Mouse (Mus musculus): Measurements from ENCODE around the gene Arhgef12. TPM values are rescaled to one million over a fixed set of nuclear protein-coding genes. Genes with fewer than 3 reads are reported as not detected.

Gene Arhgef12
- polyA plus RNA-seq, 1 experiment = 7.1 TPM

GRCm38 (mm10) chr9:43071741-43072140 is 35.3 kb downstream of the Arhgef12 start:
- Histone ChIP-seq H3K4me1 (replicated peaks; ENCODE audit: control insufficient read depth, insufficient read depth, low read length) (no peaks in the 10 kb centered on the region), H3K27ac (ENCODE audit: control insufficient read depth, insufficient read depth, low read length) (no peak overlapping the region), H3K4me3 (ENCODE audit: control insufficient read depth, insufficient read depth, low read length) (no peak overlapping the region), H3K36me3 (ENCODE audit: control insufficient read depth, insufficient read depth, low read length) (no peaks in the 10 kb centered on the region), H3K27me3 (ENCODE audit: control insufficient read depth, insufficient read depth, low read length) (no peaks in the 10 kb centered on the region; the same call in 1 of the 2 replicates)
- no peak for DNase-seq
- WGBS = 86% methylated on average over 2 of the region's 2 CpGs
- TF ChIP-seq POLR2A (IDR thresholded peaks at IDR 0.05; ENCODE audit: control insufficient read depth, extremely low read depth, insufficient read depth, low read length, poor library complexity) (no peak), CTCF (IDR thresholded peaks at IDR 0.05; ENCODE audit: borderline replicate concordance, control insufficient read depth, extremely low read depth, insufficient read depth, low read length, poor library complexity) (no peak)

DNA sequence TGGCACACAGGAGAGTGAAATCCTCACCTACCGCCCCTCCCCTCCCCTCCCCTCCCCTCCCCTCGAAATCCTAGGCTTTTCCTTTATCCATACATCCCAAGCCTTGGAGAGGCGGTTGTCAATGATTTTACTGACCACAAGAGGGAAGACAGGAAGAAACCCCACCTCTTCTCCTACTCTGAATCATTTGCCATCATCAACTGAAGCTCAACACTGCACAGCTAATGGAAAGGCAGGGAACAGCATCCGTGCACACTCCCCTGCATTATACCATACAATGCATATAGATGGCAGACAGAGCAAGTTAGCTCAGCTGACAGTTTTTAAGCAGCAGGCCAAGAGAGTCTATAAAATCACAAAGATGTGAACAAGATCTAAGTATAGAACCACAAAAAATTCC is 35.9 kb downstream of the Arhgef12 start:
- Histone ChIP-seq H3K27ac (ENCODE audit: control insufficient read depth, insufficient read depth, low read length) (no peak overlapping the region), H3K36me3 (ENCODE audit: control insufficient read depth, insufficient read depth, low read length) (no peaks in the 10 kb centered on the region), H3K27me3 (ENCODE audit: control insufficient read depth, insufficient read depth, low read length) (no peaks in the 10 kb centered on the region; the same call in 1 of the 2 replicates), H3K4me1 (replicated peaks; ENCODE audit: control insufficient read depth, insufficient read depth, low read length) (no peaks in the 10 kb centered on the region), H3K4me3 (ENCODE audit: control insufficient read depth, insufficient read depth, low read length) (no peak overlapping the region)
- TF ChIP-seq POLR2A (IDR thresholded peaks at IDR 0.05; ENCODE audit: control insufficient read depth, extremely low read depth, insufficient read depth, low read length, poor library complexity) (no peak), CTCF (IDR thresholded peaks at IDR 0.05; ENCODE audit: borderline replicate concordance, control insufficient read depth, extremely low read depth, insufficient read depth, low read length, poor library complexity) (no peak)
- 67% methylated on average over 4 of the region's 4 CpGs for WGBS
- DNase-seq = no peak

GRCm38 (mm10) chr9:43070566-43070965 is 36.5 kb downstream of the Arhgef12 start:
- H3K4me3 ChIP-seq (ENCODE audit: control insufficient read depth, insufficient read depth, low read length) = no peak overlapping the region
- no peak for DNase-seq
- TF ChIP-seq POLR2A (IDR thresholded peaks at IDR 0.05; ENCODE audit: control insufficient read depth, extremely low read depth, insufficient read depth, low read length, poor library complexity) (no peak), CTCF (IDR thresholded peaks at IDR 0.05; ENCODE audit: borderline replicate concordance, control insufficient read depth, extremely low read depth, insufficient read depth, low read length, poor library complexity) (no peak)
- no peaks in the 10 kb centered on the region for H3K27me3 ChIP-seq (ENCODE audit: control insufficient read depth, insufficient read depth, low read length)
- WGBS = 93% methylated on average over 4 of the region's 4 CpGs
- no peak overlapping the region for H3K27ac ChIP-seq (ENCODE audit: control insufficient read depth, insufficient read depth, low read length)
- no peaks in the 10 kb centered on the region for H3K36me3 ChIP-seq (ENCODE audit: control insufficient read depth, insufficient read depth, low read length)
- no peaks in the 10 kb centered on the region for H3K4me1 ChIP-seq (replicated peaks; ENCODE audit: control insufficient read depth, insufficient read depth, low read length)

GRCm38 (mm10) chr9:43070153-43070552 is 36.9 kb downstream of the Arhgef12 start:
- Histone ChIP-seq H3K27me3 (ENCODE audit: control insufficient read depth, insufficient read depth, low read length) (no peaks in the 10 kb centered on the region), H3K27ac (ENCODE audit: control insufficient read depth, insufficient read depth, low read length) (no peak overlapping the region), H3K36me3 (ENCODE audit: control insufficient read depth, insufficient read depth, low read length) (no peaks in the 10 kb centered on the region), H3K4me1 (replicated peaks; ENCODE audit: control insufficient read depth, insufficient read depth, low read length) (no peaks in the 10 kb centered on the region), H3K4me3 (ENCODE audit: control insufficient read depth, insufficient read depth, low read length) (no peak overlapping the region)
- no peak for TF ChIP-seq POLR2A (IDR thresholded peaks at IDR 0.05; ENCODE audit: control insufficient read depth, extremely low read depth, insufficient read depth, low read length, poor library complexity)
- no peak for TF ChIP-seq CTCF (IDR thresholded peaks at IDR 0.05; ENCODE audit: borderline replicate concordance, control insufficient read depth, extremely low read depth, insufficient read depth, low read length, poor library complexity)
- DNase-seq = no peak
- WGBS = 90% methylated on average over 2 of the region's 2 CpGs

DNA sequence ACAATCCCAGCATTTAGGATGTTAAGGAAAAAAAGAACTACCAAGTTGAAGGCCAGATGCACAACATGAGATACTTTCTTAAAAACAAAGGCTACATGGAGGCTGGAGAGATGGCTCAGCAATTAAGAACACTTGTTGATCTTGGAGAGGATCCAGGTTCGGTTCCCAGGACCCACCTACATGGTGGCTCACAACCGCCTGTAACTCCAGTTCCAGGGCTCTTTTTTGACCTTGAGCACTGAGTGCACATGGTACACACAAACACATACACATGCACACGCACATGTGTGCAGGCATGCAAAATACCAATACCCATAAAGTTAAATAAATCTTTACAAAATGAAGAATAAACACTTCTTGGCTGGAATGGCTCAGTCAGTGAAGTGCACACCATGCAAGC is 39.1 kb downstream of the Arhgef12 start:
- Histone ChIP-seq H3K27me3 (ENCODE audit: control insufficient read depth, insufficient read depth, low read length) (no peaks in the 10 kb centered on the region), H3K27ac (ENCODE audit: control insufficient read depth, insufficient read depth, low read length) (no peak overlapping the region), H3K36me3 (ENCODE audit: control insufficient read depth, insufficient read depth, low read length) (no peaks in the 10 kb centered on the region), H3K4me1 (replicated peaks; ENCODE audit: control insufficient read depth, insufficient read depth, low read length) (no peaks in the 10 kb centered on the region), H3K4me3 (ENCODE audit: control insufficient read depth, insufficient read depth, low read length) (no peak overlapping the region)
- TF ChIP-seq CTCF (IDR thresholded peaks at IDR 0.05; ENCODE audit: borderline replicate concordance, control insufficient read depth, extremely low read depth, insufficient read depth, low read length, poor library complexity) (no peak), POLR2A (IDR thresholded peaks at IDR 0.05; ENCODE audit: control insufficient read depth, extremely low read depth, insufficient read depth, low read length, poor library complexity) (no peak)
- no peak for DNase-seq
- WGBS = 97% methylated on average over 3 of the region's 3 CpGs

GRCm38 (mm10) chr9:43065231-43065630 is 41.8 kb downstream of the Arhgef12 start:
- WGBS = 90% methylated on average over 4 of the region's 4 CpGs
- H3K4me1 ChIP-seq (replicated peaks; ENCODE audit: control insufficient read depth, insufficient read depth, low read length) = no peaks in the 10 kb centered on the region
- H3K36me3 ChIP-seq (ENCODE audit: control insufficient read depth, insufficient read depth, low read length) = no peaks in the 10 kb centered on the region
- no peak overlapping the region for H3K4me3 ChIP-seq (ENCODE audit: control insufficient read depth, insufficient read depth, low read length)
- DNase-seq = no peak
- H3K27ac ChIP-seq (ENCODE audit: control insufficient read depth, insufficient read depth, low read length) = no peak overlapping the region
- TF ChIP-seq POLR2A (IDR thresholded peaks at IDR 0.05; ENCODE audit: control insufficient read depth, extremely low read depth, insufficient read depth, low read length, poor library complexity) (no peak), CTCF (IDR thresholded peaks at IDR 0.05; ENCODE audit: borderline replicate concordance, control insufficient read depth, extremely low read depth, insufficient read depth, low read length, poor library complexity) (no peak)
- no peaks in the 10 kb centered on the region for H3K27me3 ChIP-seq (ENCODE audit: control insufficient read depth, insufficient read depth, low read length)

- no peak for DNase-seq
- WGBS = 89% methylated on average over 1 of the region's 1 CpGs
- Histone ChIP-seq H3K36me3 (ENCODE audit: control insufficient read depth, insufficient read depth, low read length) (no peaks in the 10 kb centered on the region), H3K4me3 (ENCODE audit: control insufficient read depth, insufficient read depth, low read length) (no peak overlapping the region), H3K27me3 (ENCODE audit: control insufficient read depth, insufficient read depth, low read length) (no peaks in the 10 kb centered on the region), H3K27ac (ENCODE audit: control insufficient read depth, insufficient read depth, low read length) (no peak overlapping the region), H3K4me1 (replicated peaks; ENCODE audit: control insufficient read depth, insufficient read depth, low read length) (no peaks in the 10 kb centered on the region)
- TF ChIP-seq CTCF (IDR thresholded peaks at IDR 0.05; ENCODE audit: borderline replicate concordance, control insufficient read depth, extremely low read depth, insufficient read depth, low read length, poor library complexity) (no peak), POLR2A (IDR thresholded peaks at IDR 0.05; ENCODE audit: control insufficient read depth, extremely low read depth, insufficient read depth, low read length, poor library complexity) (no peak)
Measured at GRCm38 (mm10) chr9:43061545-43061944, 45.5 kb downstream of the Arhgef12 start.
